Mouse (Mus musculus) erythroblast, embryonic 14.5 days (primary cell): ENCODE measurements at regions not wholly inside any gene's neighbourhood (a gene's known extent, or its start where the extent isn't known, plus 50 kb on each side); places are given as distances from the start of the nearest gene placed in this dataset.

ENCODE experiments used
- GATA1 ChIP-seq: IDR thresholded peaks from 2 replicates; pipeline ENCODE4 v1.6.1; 2012; ENCODE audit warnings: low read length, inconsistent platforms, mixed read lengths
- TAL1 ChIP-seq: IDR thresholded peaks from 3 replicates; pipeline ENCODE4 v1.6.1; 2012; ENCODE audit warnings: low read length, inconsistent platforms, mixed read lengths

- TF ChIP-seq GATA1 (no peak), TAL1 (no peak)
Observed at GRCm38 (mm10) chr10:84087929-84088328, 352.5 kb downstream of the Nuak1 start.
